Mouse (Mus musculus): ENCODE results near the gene Chil1. TPM values are rescaled to one million over a fixed set of nuclear protein-coding genes. Genes with fewer than 3 reads are reported as not detected.

Chil1 gene
- total RNA-seq, 1 experiment, result 0.98 TPM

- Histone ChIP-seq H3K4me3 (ENCODE audit: insufficient read depth in 1 of 2, low read depth in 1 of 2, low read length in 2 of 2, poor library complexity in 1 of 2, severe bottlenecking in 1 of 2) (no peak overlapping the region), H3K36me3 (ENCODE audit: control insufficient read depth, insufficient read depth, low read length, poor library complexity, severe bottlenecking) (no peaks in the 10 kb centered on the region), H3K9ac (ENCODE audit: insufficient read depth, low read depth, low read length, poor library complexity, severe bottlenecking) (no peak overlapping the region), H3K9me3 (ENCODE audit: control insufficient read depth, insufficient read depth, low read depth, low read length) (no peaks in the 10 kb centered on the region), H3K27ac (ENCODE audit: insufficient read depth, low read depth, low read length, poor library complexity, severe bottlenecking) (no peak overlapping the region), H3K4me1 (ENCODE audit: control insufficient read depth in 2 of 2, insufficient read depth in 2 of 2, low read length in 2 of 2, poor library complexity in 1 of 2) (peaks cover 4 to 24% of the 10 kb centered on the region in 2 experiments; a peak in 3 of 4 replicates)
- TF ChIP-seq ZNF384 (IDR thresholded peaks at IDR 0.05; ENCODE audit: low read depth, low read length) (no peak), ZC3H11A (IDR thresholded peaks at IDR 0.05; ENCODE audit: borderline replicate concordance, low read depth, low read length) (no peak), HCFC1 (IDR thresholded peaks at IDR 0.05; ENCODE audit: borderline replicate concordance, insufficient read depth, low read length) (no peak), CHD2 (IDR thresholded peaks at IDR 0.05; ENCODE audit: low read depth, low read length) (no peak), MAFK (IDR thresholded peaks at IDR 0.05; ENCODE audit: insufficient read depth, low read depth, low read length) (no peak)
- no peak for DNase-seq (ENCODE audit: low read depth, low spot score)
- in situ Hi-C loops (cut with MboI; ENCODE audit: low sequenced_read_pairs in 2 of 2, unreplicated experiment in 2 of 2), result no loop called here
Observed at GRCm38 (mm10) chr1:134217028-134217481, 35.1 kb downstream of the Chil1 start.

- Histone ChIP-seq H3K4me1 (ENCODE audit: control insufficient read depth in 2 of 2, insufficient read depth in 2 of 2, low read length in 2 of 2, poor library complexity in 1 of 2) (peaks cover 4 to 24% of the 10 kb centered on the region in 2 experiments; a peak in 3 of 4 replicates), H3K9ac (ENCODE audit: insufficient read depth, low read depth, low read length, poor library complexity, severe bottlenecking) (no peak overlapping the region), H3K27ac (ENCODE audit: insufficient read depth, low read depth, low read length, poor library complexity, severe bottlenecking) (no peak overlapping the region), H3K36me3 (ENCODE audit: control insufficient read depth, insufficient read depth, low read length, poor library complexity, severe bottlenecking) (no peaks in the 10 kb centered on the region), H3K9me3 (ENCODE audit: control insufficient read depth, insufficient read depth, low read depth, low read length) (no peaks in the 10 kb centered on the region), H3K4me3 (ENCODE audit: insufficient read depth in 1 of 2, low read depth in 1 of 2, low read length in 2 of 2, poor library complexity in 1 of 2, severe bottlenecking in 1 of 2) (no peak overlapping the region)
- TF ChIP-seq ZNF384 (IDR thresholded peaks at IDR 0.05; ENCODE audit: low read depth, low read length) (no peak), HCFC1 (IDR thresholded peaks at IDR 0.05; ENCODE audit: borderline replicate concordance, insufficient read depth, low read length) (no peak), CHD2 (IDR thresholded peaks at IDR 0.05; ENCODE audit: low read depth, low read length) (no peak), MAFK (IDR thresholded peaks at IDR 0.05; ENCODE audit: insufficient read depth, low read depth, low read length) (no peak)
- in situ Hi-C loops (cut with MboI; ENCODE audit: low sequenced_read_pairs in 2 of 2, unreplicated experiment in 2 of 2), result no loop called here
- no peak for DNase-seq (ENCODE audit: low read depth, low spot score)
Observed at GRCm38 (mm10) chr1:134217942-134218341, 36.0 kb downstream of the Chil1 start.

GRCm38 (mm10) chr1:134219608-134220007 lies 37.6 kb downstream of the Chil1 start:
- Histone ChIP-seq H3K27ac (ENCODE audit: insufficient read depth, low read depth, low read length, poor library complexity, severe bottlenecking) (no peak overlapping the region), H3K4me3 (ENCODE audit: insufficient read depth in 1 of 2, low read depth in 1 of 2, low read length in 2 of 2, poor library complexity in 1 of 2, severe bottlenecking in 1 of 2) (no peak overlapping the region), H3K4me1 (ENCODE audit: control insufficient read depth in 2 of 2, insufficient read depth in 2 of 2, low read length in 2 of 2, poor library complexity in 1 of 2) (peaks cover 4 to 24% of the 10 kb centered on the region in 2 experiments; a peak in 3 of 4 replicates), H3K36me3 (ENCODE audit: control insufficient read depth, insufficient read depth, low read length, poor library complexity, severe bottlenecking) (no peaks in the 10 kb centered on the region), H3K9me3 (ENCODE audit: control insufficient read depth, insufficient read depth, low read depth, low read length) (no peaks in the 10 kb centered on the region), H3K9ac (ENCODE audit: insufficient read depth, low read depth, low read length, poor library complexity, severe bottlenecking) (no peak overlapping the region)
- TF ChIP-seq CHD2 (IDR thresholded peaks at IDR 0.05; ENCODE audit: low read depth, low read length), result no peak
- no peak for TF ChIP-seq ZNF384 (IDR thresholded peaks at IDR 0.05; ENCODE audit: low read depth, low read length)
- DNase-seq (ENCODE audit: low read depth, low spot score), result no peak
- in situ Hi-C loops (cut with MboI; ENCODE audit: low sequenced_read_pairs in 2 of 2, unreplicated experiment in 2 of 2), result no loop called here

GRCm38 (mm10) chr1:134221172-134221571 lies 39.2 kb downstream of the Chil1 start:
- no peak for DNase-seq (ENCODE audit: low read depth, low spot score)
- TF ChIP-seq HCFC1 (IDR thresholded peaks at IDR 0.05; ENCODE audit: borderline replicate concordance, insufficient read depth, low read length) (no peak), CHD2 (IDR thresholded peaks at IDR 0.05; ENCODE audit: low read depth, low read length) (no peak), ZC3H11A (IDR thresholded peaks at IDR 0.05; ENCODE audit: borderline replicate concordance, low read depth, low read length) (no peak), MAFK (IDR thresholded peaks at IDR 0.05; ENCODE audit: insufficient read depth, low read depth, low read length) (no peak), ZNF384 (IDR thresholded peaks at IDR 0.05; ENCODE audit: low read depth, low read length) (no peak)
- Histone ChIP-seq H3K27ac (ENCODE audit: insufficient read depth, low read depth, low read length, poor library complexity, severe bottlenecking) (no peak overlapping the region), H3K9me3 (ENCODE audit: control insufficient read depth, insufficient read depth, low read depth, low read length) (no peaks in the 10 kb centered on the region), H3K9ac (ENCODE audit: insufficient read depth, low read depth, low read length, poor library complexity, severe bottlenecking) (no peak overlapping the region), H3K4me1 (ENCODE audit: control insufficient read depth in 2 of 2, insufficient read depth in 2 of 2, low read length in 2 of 2, poor library complexity in 1 of 2) (peaks cover 4 to 19% of the 10 kb centered on the region in 2 experiments; a peak in 3 of 4 replicates), H3K36me3 (ENCODE audit: control insufficient read depth, insufficient read depth, low read length, poor library complexity, severe bottlenecking) (no peaks in the 10 kb centered on the region), H3K4me3 (ENCODE audit: insufficient read depth in 1 of 2, low read depth in 1 of 2, low read length in 2 of 2, poor library complexity in 1 of 2, severe bottlenecking in 1 of 2) (no peak overlapping the region)
- in situ Hi-C loops (cut with MboI; ENCODE audit: low sequenced_read_pairs in 2 of 2, unreplicated experiment in 2 of 2), result no loop called here

Measured in ES-E14 (cell line).